Mouse (Mus musculus): ENCODE results near the gene Prl7a1.

GRCm38 (mm10) chr13:27642393-27642792 lies at the start of gene Prl7a1:
- no peak for TF ChIP-seq CTCF (IDR thresholded peaks at IDR 0.05; ENCODE audit: low read depth)
- no peak for TF ChIP-seq EP300 (IDR thresholded peaks at IDR 0.05; ENCODE audit: low read depth)

Measured in liver, postnatal 0 days (tissue).